Mouse (Mus musculus) forebrain, embryonic 15.5 days (tissue): ENCODE measurements around the gene Shf. TPM values are rescaled to one million over a fixed set of nuclear protein-coding genes. Genes with fewer than 3 reads are reported as not detected.

ENCODE experiments used
- ATAC-seq: fragments of 200-750 bp; cut with Nextera tagmentation; replicated peaks from 2 replicates; pipeline ENCODE4 v1.8.0; 2017; ENCODE audit warnings: mild to moderate bottlenecking, moderate TSS enrichment, moderate library complexity
- H3K27ac ChIP-seq: fragments of 300-500 bp; sonication (generic); replicated peaks from 2 replicates; pipeline ENCODE4 v1.5.1; 2015; ENCODE audit warnings: mild to moderate bottlenecking, inconsistent platforms
- H3K27me3 ChIP-seq: fragments of 300-500 bp; sonication (generic); 2 replicates; pipeline ENCODE4 v1.6.1; 2015; ENCODE audit warnings: inconsistent platforms
- H3K36me3 ChIP-seq: fragments of 300-500 bp; sonication (generic); 2 replicates; pipeline ENCODE4 v1.6.1; 2015; ENCODE audit warnings: mild to moderate bottlenecking, inconsistent platforms
- H3K4me1 ChIP-seq: fragments of 300-500 bp; sonication (generic); 2 replicates; pipeline ENCODE4 v1.6.1; 2015; ENCODE audit warnings: inconsistent platforms
- H3K4me2 ChIP-seq: fragments of 300-500 bp; sonication (generic); replicated peaks from 2 replicates; pipeline ENCODE4 v1.6.1; 2015; ENCODE audit warnings: mild to moderate bottlenecking, inconsistent platforms
- H3K4me3 ChIP-seq: fragments of 300-500 bp; sonication (generic); 2 replicates; pipeline ENCODE4 v1.5.1; 2015; ENCODE audit warnings: mild to moderate bottlenecking, inconsistent platforms
- H3K9ac ChIP-seq: fragments of 300-500 bp; sonication (generic); replicated peaks from 2 replicates; pipeline ENCODE4 v1.6.1; 2015; ENCODE audit warnings: mild to moderate bottlenecking, inconsistent platforms
- H3K9me3 ChIP-seq: fragments of 300-500 bp; sonication (generic); 2 replicates; pipeline ENCODE4 v1.6.1; 2016; ENCODE audit warnings: inconsistent platforms
- WGBS: fragments of 180-500 bp; shearing (Covaris S2); methylation state at CpG from one replicate; pipeline ENCODE4 v1.1.7; 2015; ENCODE audit warnings: mixed read lengths; 5-methylcytosine and 5-hydroxymethylcytosine counted together
- polyA plus RNA-seq: library from polyadenylated mRNA; unstranded; fragments of >200 nt; fragmentation: Nextera tagmentation; extraction: Ambion mirVana; gene quantifications from 2 replicates; pipeline ENCODE4 v1.2.1, GENCODE M21; 2015

The Shf gene
- polyA plus RNA-seq, 1 experiment from 2014 or later, result 11.0 TPM

DNA sequence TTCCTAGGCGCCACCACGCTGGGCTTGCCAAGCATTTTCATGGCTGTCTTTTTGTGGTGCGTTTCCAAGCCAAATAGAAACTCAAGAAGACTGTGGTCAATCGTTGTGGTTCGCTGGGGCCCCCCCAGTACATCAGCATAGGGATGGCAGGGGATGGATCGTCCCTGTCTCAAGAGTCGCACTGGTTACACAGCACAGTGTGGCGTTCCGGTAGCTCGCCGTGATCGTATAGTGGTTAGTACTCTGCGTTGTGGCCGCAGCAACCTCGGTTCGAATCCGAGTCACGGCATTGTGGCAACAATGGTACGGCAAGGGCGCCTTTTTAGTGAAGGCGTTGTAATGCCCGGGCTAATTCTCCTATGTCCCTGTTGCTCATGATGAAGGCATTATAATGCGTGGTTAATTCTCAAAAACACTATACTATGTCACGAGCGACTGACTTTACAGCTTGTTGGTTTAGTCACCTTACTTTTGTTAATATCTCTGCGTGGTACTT, 8.8 kb upstream of the Shf start:
- Histone ChIP-seq H3K9me3 (no peaks in the 10 kb centered on the region), H3K4me3 (peak overlapping the region; percentile 78), H3K4me1 (peaks cover 15% of the 10 kb centered on the region; the same call in 1 of the 2 replicates), H3K4me2 (peak overlapping the region; percentile 46), H3K9ac (peak overlapping the region; percentile 75), H3K27me3 (no peaks in the 10 kb centered on the region), H3K36me3 (no peaks in the 10 kb centered on the region), H3K27ac (peak overlapping the region; percentile 96)
- under 1% methylated on average over 26 of the region's 26 CpGs for WGBS
- peak; percentile 84 for ATAC-seq

DNA sequence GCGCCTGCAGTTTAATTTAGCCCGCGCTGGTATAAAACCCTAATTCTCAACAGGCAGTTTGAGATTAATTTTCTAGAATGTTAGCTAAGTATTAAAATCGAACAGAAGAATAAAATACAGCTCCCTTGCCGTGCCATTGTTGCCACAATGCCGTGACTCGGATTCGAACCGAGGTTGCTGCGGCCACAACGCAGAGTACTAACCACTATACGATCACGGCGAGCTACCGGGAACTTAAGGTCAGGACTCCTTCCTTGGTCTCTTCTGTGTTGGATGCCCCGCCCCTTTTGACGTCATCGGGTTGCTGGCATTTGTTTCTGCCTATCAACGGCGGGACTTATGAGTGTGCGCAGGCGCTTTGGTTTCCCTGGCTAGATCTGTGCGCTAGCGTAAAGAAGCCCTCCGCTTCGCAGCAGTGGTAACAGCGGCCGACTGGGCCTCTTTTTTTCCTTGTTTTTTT, 8.3 kb upstream of the Shf start:
- peak overlapping the region; percentile 78 for H3K4me3 ChIP-seq
- H3K4me1 ChIP-seq, result peaks cover 15% of the 10 kb centered on the region; the same call in 1 of the 2 replicates
- peak overlapping the region; percentile 75 for H3K9ac ChIP-seq
- ATAC-seq, result peak; percentile 91
- H3K27ac ChIP-seq, result peak overlapping the region; percentile 96
- under 1% methylated on average over 28 of the region's 28 CpGs for WGBS
- H3K4me2 ChIP-seq, result peak overlapping the region; percentile 46
- no peaks in the 10 kb centered on the region for H3K36me3 ChIP-seq
- no peaks in the 10 kb centered on the region for H3K27me3 ChIP-seq
- no peaks in the 10 kb centered on the region for H3K9me3 ChIP-seq

DNA sequence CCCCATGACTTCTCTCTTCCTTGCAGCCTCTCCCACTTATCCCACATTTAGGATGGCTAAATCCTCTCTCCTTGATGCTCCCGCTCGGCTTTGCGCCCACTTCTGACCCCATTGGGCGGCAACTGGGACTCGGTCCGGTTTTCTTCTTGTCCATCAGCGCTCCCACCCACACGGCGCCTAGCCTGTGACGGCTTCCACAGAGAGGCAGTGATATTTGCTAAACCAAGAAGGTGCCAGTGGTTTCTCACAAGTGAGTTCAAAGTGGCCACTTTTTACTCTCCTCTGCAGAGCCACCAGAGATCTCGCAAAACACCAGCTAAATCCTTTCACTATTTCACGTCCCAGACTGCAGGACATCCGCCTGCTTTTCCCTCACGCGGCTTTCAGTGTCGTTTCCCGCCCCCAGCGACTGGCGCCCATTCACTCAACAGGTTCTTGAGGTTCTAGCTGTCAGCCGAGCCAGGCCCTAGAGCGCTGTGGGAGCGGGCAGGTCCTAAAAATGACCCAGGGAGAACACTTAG, 7.1 kb upstream of the Shf start:
- H3K36me3 ChIP-seq, result no peaks in the 10 kb centered on the region
- peak overlapping the region; percentile 78 for H3K4me3 ChIP-seq
- H3K9ac ChIP-seq, result peak overlapping the region; percentile 83
- WGBS, result under 1% methylated on average over 22 of the region's 22 CpGs
- H3K27ac ChIP-seq, result peak overlapping the region; percentile 90
- ATAC-seq, result no peak
- H3K4me1 ChIP-seq, result peaks cover 15% of the 10 kb centered on the region; the same call in 1 of the 2 replicates
- 0 out of 2 replicates have a peak, but pooled peaks cover 2% of the 10 kb centered on the region for H3K27me3 ChIP-seq
- H3K4me2 ChIP-seq, result peak overlapping the region; percentile 78
- H3K9me3 ChIP-seq, result no peaks in the 10 kb centered on the region

DNA sequence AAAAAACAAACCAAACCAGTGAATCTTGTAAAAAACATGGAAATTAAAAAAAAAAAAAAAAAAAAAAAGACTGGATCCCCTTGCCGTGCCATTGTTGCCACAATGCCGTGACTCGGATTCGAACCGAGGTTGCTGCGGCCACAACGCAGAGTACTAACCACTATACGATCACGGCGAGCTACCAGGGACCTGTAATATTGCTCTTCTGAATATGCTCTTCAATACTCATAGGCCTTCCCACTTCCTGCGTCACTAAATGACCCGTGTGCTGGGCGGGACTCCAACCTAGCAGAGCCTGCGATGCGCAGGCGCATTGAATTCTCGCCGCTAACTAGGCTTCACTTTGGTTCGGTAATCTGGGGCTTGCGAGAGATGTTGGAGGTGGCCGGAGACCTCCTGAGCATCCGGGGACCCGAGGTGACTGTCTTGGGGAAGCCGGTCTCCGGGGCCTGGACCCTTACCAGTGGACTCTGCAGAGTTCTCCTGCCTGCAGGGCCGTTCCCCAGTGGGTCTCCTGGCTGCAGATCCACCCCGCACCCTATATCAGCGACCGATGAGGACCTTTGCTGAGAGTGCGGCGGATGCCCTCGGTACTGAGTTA, 6.5 kb upstream of the Shf start:
- Histone ChIP-seq H3K27me3 (peaks cover 8% of the 10 kb centered on the region; the same call in 1 of the 2 replicates), H3K9me3 (no peaks in the 10 kb centered on the region), H3K9ac (peak overlapping the region; percentile 83), H3K4me2 (peak overlapping the region; percentile 78), H3K36me3 (no peaks in the 10 kb centered on the region), H3K4me1 (peaks cover 11% of the 10 kb centered on the region; the same call in 1 of the 2 replicates), H3K27ac (peak overlapping the region; percentile 90), H3K4me3 (peak overlapping the region; percentile 78)
- under 1% methylated on average over 32 of the region's 32 CpGs for WGBS
- peak; percentile 84 for ATAC-seq

DNA sequence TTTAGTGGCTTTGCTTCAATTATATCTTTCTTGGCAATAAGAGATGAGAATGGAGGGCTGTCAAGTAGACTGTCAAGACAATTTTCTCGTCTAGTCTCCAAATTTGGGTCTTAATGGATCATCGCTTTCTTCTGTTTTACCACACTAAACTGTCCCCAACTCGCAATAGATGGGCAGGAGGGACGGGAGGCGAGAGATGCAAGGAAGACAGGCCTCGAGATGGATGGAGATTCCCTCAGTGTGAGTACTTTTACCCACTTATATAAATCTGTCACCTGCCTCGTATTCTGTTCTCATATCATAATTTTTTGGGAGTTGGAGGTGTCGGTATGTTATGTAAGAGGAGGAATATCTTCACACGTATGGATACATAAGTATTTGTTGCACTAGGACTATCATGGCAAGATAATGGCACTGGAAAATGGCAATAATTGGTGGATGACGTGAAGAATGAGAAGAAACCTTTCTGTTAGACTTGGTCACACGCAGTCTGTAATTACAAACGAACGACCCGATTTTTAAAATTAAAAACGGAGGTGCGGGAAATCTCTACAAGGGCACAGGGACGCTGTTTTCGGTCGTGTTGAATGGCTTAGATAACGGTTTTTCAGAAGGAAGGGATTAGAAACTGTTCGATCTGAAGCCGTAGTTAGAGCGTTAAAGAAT, 5.8 kb upstream of the Shf start:
- Histone ChIP-seq H3K36me3 (no peaks in the 10 kb centered on the region), H3K4me3 (peak overlapping the region; percentile 78), H3K9me3 (no peaks in the 10 kb centered on the region), H3K27me3 (peaks cover 10% of the 10 kb centered on the region; the same call in 1 of the 2 replicates), H3K4me2 (peak overlapping the region; percentile 39), H3K9ac (peak overlapping the region; percentile 39), H3K27ac (peak overlapping the region; percentile 81), H3K4me1 (peaks cover 11% of the 10 kb centered on the region; the same call in 1 of the 2 replicates)
- ATAC-seq, result no peak
- WGBS, result 11% methylated on average over 23 of the region's 23 CpGs

DNA sequence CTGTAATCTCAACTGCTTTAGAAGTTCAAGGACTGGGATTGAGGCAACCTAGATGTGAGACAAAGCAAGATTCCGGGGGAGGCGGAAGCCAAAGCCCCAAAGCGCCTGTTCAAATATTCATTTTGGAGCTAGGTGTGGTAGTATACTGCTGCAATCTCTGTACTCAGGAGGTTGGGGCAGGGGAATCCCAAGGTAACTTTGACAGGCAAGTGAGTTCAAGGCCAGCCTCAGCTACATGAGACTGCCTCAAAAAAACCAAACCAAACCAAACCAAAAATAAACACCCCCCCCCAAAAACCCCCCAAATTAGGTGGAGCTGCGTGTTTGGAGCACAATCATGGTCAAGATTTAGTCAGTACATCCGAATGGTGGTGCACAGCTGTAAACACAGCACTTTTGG, 5.0 kb upstream of the Shf start:
- no peak for ATAC-seq
- no peak overlapping the region for H3K4me2 ChIP-seq
- no peak overlapping the region for H3K4me3 ChIP-seq
- H3K4me1 ChIP-seq, result peaks cover 16% of the 10 kb centered on the region
- no peak overlapping the region for H3K27ac ChIP-seq
- no peaks in the 10 kb centered on the region for H3K36me3 ChIP-seq
- 80% methylated on average over 5 of the region's 5 CpGs for WGBS
- no peaks in the 10 kb centered on the region for H3K9me3 ChIP-seq
- H3K9ac ChIP-seq, result no peak overlapping the region
- peaks cover 10% of the 10 kb centered on the region; the same call in 1 of the 2 replicates for H3K27me3 ChIP-seq

DNA sequence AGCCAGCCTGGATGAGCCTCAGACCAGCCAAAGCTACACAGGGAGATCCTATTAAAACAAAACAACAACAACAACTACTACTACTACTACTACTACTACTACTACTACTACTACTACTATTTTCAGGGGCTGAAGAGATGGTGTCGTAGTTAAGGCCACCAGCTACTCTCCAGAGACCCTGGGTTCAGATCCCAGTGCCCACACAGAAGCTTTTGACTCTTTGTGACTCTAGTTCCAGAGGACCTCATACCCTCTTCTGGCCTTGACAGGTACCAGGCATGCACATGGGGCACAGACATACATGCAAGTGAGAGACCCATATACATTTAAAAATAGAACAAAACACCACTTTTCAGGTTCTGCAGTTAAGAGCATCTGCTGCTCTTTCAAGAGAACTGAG, 3.6 kb upstream of the Shf start:
- Histone ChIP-seq H3K9ac (no peak overlapping the region), H3K4me2 (no peak overlapping the region), H3K4me1 (peaks cover 23% of the 10 kb centered on the region), H3K36me3 (no peaks in the 10 kb centered on the region), H3K27ac (no peak overlapping the region), H3K9me3 (no peaks in the 10 kb centered on the region), H3K4me3 (no peak overlapping the region), H3K27me3 (peaks cover 10% of the 10 kb centered on the region; the same call in 1 of the 2 replicates)
- 81% methylated on average over 1 of the region's 1 CpGs for WGBS
- ATAC-seq, result no peak

DNA sequence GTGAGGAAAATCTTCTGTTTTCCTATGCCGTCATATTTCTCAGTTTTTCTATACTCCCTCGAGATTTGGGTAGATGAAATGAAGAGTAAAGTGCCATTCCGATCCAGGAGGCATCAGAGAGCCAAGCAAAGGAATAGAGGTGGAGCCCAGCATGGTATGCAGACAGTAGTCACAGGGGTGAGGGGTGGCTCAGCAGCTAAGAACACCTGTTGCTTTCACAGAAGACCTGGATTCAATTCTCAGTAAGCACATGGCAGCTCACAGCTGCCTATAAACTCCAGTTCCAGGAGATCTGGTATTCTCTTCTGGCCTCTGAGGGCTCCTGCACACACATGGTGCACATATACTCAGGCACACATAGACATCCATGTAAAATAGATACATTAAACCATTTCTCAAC, 3.1 kb upstream of the Shf start:
- no peak overlapping the region for H3K27ac ChIP-seq
- peaks cover 28% of the 10 kb centered on the region for H3K4me1 ChIP-seq
- no peak overlapping the region for H3K4me2 ChIP-seq
- no peaks in the 10 kb centered on the region for H3K9me3 ChIP-seq
- peaks cover 10% of the 10 kb centered on the region; the same call in 1 of the 2 replicates for H3K27me3 ChIP-seq
- ATAC-seq, result no peak
- H3K9ac ChIP-seq, result no peak overlapping the region
- 70% methylated on average over 3 of the region's 3 CpGs for WGBS
- H3K36me3 ChIP-seq, result no peaks in the 10 kb centered on the region
- H3K4me3 ChIP-seq, result no peak overlapping the region

DNA sequence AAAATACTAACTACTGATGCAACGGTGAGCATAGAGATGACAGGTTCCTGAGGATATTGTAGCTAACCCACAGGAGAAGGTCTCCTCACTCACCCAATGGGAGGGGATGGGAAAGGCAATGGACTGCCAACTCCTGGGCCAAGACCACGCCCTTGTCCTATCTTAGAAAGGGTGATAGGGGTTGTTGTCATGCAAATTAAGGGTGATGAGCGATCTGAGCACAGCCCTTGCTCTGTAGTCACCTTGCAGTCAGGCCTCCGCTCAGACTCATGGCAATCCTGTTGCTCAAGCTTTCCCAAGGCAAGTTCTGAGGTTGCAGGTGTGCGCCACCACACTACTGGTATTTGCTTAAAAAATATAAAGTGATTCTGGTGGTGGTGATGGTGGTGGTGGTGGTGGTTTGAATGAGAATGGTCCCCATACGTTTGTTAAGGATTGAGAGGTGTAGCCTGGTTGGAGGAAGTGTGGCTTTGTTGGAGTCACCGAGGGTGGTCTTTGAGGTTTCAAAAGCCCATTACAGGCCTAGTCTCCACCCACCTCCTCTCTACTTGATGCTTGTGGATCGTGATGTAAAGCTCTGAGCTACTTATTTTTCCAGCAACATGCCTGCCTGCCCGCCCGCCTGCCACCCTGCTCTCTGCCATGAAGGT, 1.3 kb upstream of the Shf start:
- peaks cover 39% of the 10 kb centered on the region for H3K4me1 ChIP-seq
- no peak for ATAC-seq
- H3K9ac ChIP-seq, result no peak overlapping the region
- H3K27me3 ChIP-seq, result peaks cover 10% of the 10 kb centered on the region; the same call in 1 of the 2 replicates
- no peaks in the 10 kb centered on the region for H3K36me3 ChIP-seq
- no peaks in the 10 kb centered on the region for H3K9me3 ChIP-seq
- no peak overlapping the region for H3K27ac ChIP-seq
- WGBS, result 28% methylated on average over 10 of the region's 10 CpGs
- H3K4me3 ChIP-seq, result no peak overlapping the region
- H3K4me2 ChIP-seq, result no peak overlapping the region

DNA sequence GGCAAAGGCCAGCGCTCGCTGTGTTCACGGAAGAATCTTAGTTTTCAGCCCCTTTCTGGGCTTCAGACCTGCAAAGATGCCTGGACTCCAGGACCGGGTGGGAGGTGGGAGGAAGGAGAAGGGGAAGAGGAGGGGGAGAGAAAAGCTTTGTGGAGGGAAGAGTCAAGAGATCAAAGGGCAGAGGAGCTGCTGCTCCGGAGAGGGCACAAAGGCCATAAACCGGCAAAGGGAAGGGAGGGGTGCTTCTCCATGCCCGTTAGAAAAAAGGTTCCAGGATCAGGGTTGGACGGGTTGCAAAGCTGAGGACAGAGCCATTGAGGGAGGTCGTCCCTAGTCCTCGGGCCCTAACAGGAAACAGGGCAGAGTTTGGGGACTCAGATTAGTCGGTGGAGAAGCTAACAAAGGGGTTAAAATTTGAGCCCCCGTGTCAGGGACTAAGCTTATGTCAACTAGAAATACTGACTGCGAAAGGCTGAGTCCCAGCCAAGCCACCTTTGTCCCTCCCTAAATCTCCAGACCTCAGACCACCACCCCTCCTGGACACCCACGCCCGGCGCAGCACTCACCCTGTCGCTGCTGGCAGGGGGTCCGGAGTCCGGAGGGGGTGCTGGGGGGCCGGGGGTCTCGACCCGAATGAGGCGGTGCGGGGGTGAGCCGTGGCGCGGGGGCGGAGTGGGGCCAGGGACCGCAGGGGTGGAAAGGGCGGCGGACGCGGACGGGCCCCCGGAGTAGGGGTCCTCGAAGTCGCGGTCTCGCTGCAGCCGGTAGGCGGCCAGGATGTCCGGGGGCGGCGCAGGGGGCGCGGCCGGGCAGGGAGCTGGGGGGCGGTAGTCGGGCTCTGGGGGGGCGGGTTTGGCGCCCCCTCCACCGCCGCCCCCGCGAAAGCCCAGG, 636 bp downstream of the Shf start:
- peaks cover 10% of the 10 kb centered on the region; the same call in 1 of the 2 replicates for H3K27me3 ChIP-seq
- ATAC-seq, result peak; percentile 44
- WGBS, result under 1% methylated on average over 49 of the region's 55 CpGs
- H3K9ac ChIP-seq, result peak overlapping the region; percentile 89
- peaks cover 4% of the 10 kb centered on the region; the same call in 1 of the 2 replicates for H3K36me3 ChIP-seq
- H3K4me2 ChIP-seq, result peak overlapping the region; percentile 85
- no peaks in the 10 kb centered on the region for H3K9me3 ChIP-seq
- peaks cover 36% of the 10 kb centered on the region for H3K4me1 ChIP-seq
- H3K4me3 ChIP-seq, result peak overlapping the region; percentile 93
- peak overlapping the region; percentile 73 for H3K27ac ChIP-seq

DNA sequence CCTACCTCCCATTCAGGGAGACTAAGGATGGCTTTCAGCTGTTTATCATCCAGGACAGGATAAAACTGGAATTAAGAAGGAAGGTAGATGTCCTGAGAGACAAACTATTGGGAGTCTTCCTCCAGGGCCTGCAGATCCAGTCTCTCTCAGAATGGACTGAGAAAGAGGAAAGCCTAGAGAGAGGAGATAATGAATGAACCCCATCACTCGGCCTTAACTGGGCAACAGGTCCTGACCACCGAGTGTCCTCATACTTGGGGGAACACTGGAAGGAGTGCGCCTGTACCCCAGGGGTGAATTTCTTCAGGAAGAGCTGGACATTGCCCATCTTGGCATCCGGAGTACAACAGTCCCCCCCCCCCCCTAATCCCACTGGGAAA, 1.3 kb downstream of the Shf start:
- 20% methylated on average over 4 of the region's 4 CpGs for whole genome bisulfite sequencing
- Histone ChIP-seq H3K4me1 (peaks cover 36% of the 10 kb centered on the region), H3K4me2 (peak overlapping the region; percentile 85), H3K9ac (peak overlapping the region; percentile 89), H3K27ac (no peak overlapping the region; the same call in 1 of the 2 replicates), H3K9me3 (no peaks in the 10 kb centered on the region), H3K27me3 (peaks cover 10% of the 10 kb centered on the region; the same call in 1 of the 2 replicates), H3K36me3 (peaks cover 6% of the 10 kb centered on the region; the same call in 1 of the 2 replicates), H3K4me3 (peak overlapping the region; percentile 93)
- ATAC-seq, result no peak
